Mouse (Mus musculus) layer of hippocampus, adult 2 months (tissue): ENCODE data around the gene Traf2. TPM values are rescaled to one million over a fixed set of nuclear protein-coding genes. Genes with fewer than 3 reads are reported as not detected.
"Not testable (repeated sequence)": the region's sequence is repeated elsewhere in the genome, so short reads cannot be mapped to it uniquely, and the experiment has no call there.

Experiments used
- DNase-seq, 2 experiments: peaks; one replicate each; pipeline ENCODE4 v3.0.0; 2022; ENCODE audit warnings: low spot score in 2 of 2
- H3K27ac ChIP-seq: fragments of 200-600 bp; 2 replicates; pipeline ENCODE4 v1.8.1; 2022
- H3K4me3 ChIP-seq: fragments of 200-600 bp; 2 replicates; pipeline ENCODE4 v1.8.1; 2022; ENCODE audit warnings: mild to moderate bottlenecking
- CTCF ChIP-seq: fragments of 200-600 bp; conservative IDR thresholded peaks from 2 replicates; pipeline ENCODE4 v1.8.1; 2022; ENCODE audit warnings: antibody characterized with exemption, mild to moderate bottlenecking, moderate library complexity
- total RNA-seq, 2 experiments: library from RNA; stranded (reverse); gene quantifications; 2 replicates each; pipeline ENCODE4 v1.2.3; 2021

Traf2 gene
- total RNA-seq, 2 experiments from 2014 or later, result 10.9 to 12.0 TPM

GRCm38 (mm10) chr2:25573068-25573467 is 26.3 kb upstream of the Traf2 start:
- no peak for DNase-seq
- H3K27ac ChIP-seq, result no peak overlapping the region
- no peak overlapping the region for H3K4me3 ChIP-seq
- no peak for TF ChIP-seq CTCF

DNA sequence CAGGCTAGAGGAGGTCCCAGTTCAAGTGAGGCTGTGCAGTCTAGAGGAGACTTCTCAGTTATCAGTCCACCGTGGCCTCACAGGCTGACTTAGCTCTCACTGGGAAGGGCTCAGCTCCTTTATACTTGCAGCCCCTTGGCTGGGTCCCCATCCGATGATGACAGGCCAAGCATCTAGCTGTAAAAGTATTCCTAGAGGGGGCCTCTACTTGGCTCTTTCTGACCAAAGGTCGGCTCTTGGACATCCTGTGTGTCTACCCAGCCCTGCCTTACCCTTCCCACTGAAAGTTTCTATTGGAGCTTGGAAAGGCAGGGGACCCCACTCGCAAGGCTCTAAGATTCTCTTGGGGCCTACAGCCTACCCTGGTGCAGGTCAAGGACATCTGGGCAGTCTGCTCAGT is 24.5 kb upstream of the Traf2 start:
- no peak for DNase-seq
- H3K27ac ChIP-seq, result no peak overlapping the region
- no peak overlapping the region for H3K4me3 ChIP-seq
- no peak for TF ChIP-seq CTCF

- H3K27ac ChIP-seq, result no peak overlapping the region
- H3K4me3 ChIP-seq, result no peak overlapping the region
- no peak for TF ChIP-seq CTCF
- no peak for DNase-seq
Measured at GRCm38 (mm10) chr2:25569323-25569722, 22.6 kb upstream of the Traf2 start.

- H3K27ac ChIP-seq, result no peak overlapping the region
- no peak for DNase-seq
- TF ChIP-seq CTCF, result no peak
- H3K4me3 ChIP-seq, result no peak overlapping the region
Measured at GRCm38 (mm10) chr2:25568473-25569019, 21.8 kb upstream of the Traf2 start.

GRCm38 (mm10) chr2:25566558-25566957 is 19.8 kb upstream of the Traf2 start:
- TF ChIP-seq CTCF, result peak; percentile 44
- no peak overlapping the region for H3K27ac ChIP-seq
- no peak overlapping the region for H3K4me3 ChIP-seq
- no peak for DNase-seq

DNA sequence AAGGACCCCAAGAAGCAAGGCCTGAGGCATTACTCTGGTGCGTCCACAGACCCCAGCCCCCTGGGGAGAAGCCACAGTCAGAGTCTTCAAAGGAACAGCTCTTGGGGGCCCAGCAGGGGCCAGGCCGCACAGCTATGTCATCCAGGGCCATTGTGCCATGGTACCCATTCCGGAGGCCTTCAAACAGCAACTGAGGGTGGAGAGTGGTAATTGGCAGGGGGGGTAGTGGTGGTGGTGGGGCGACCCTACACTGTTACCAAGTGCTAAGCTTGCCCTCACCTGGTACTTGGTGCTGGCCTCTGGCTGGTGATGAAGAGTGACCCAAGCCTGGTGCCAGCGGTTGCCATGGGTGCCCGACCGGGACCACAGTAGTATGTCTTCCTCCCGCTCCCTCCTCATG is 19.0 kb upstream of the Traf2 start:
- DNase-seq, result no peak
- Histone ChIP-seq H3K4me3 (no peak overlapping the region), H3K27ac (no peak overlapping the region)
- TF ChIP-seq CTCF, result no peak

- TF ChIP-seq CTCF, result no peak
- DNase-seq, result no peak
- no peak overlapping the region for H3K4me3 ChIP-seq
- H3K27ac ChIP-seq, result no peak overlapping the region
Measured at GRCm38 (mm10) chr2:25561946-25562345, 15.2 kb upstream of the Traf2 start.

- no peak for DNase-seq
- H3K27ac ChIP-seq, result no peak overlapping the region
- TF ChIP-seq CTCF, result no peak
- H3K4me3 ChIP-seq, result no peak overlapping the region
Measured at GRCm38 (mm10) chr2:25560551-25560950, 13.8 kb upstream of the Traf2 start.

- no peak for DNase-seq
- H3K4me3 ChIP-seq, result peak overlapping the region; percentile 83
- no peak for TF ChIP-seq CTCF
- peak overlapping the region; percentile 96; the same call in 1 of the 2 replicates for H3K27ac ChIP-seq
Measured at GRCm38 (mm10) chr2:25558774-25559173, 12.0 kb upstream of the Traf2 start.

- Histone ChIP-seq H3K4me3 (peak overlapping the region; percentile 83), H3K27ac (peak overlapping the region; percentile 96)
- no peak for DNase-seq
Measured at GRCm38 (mm10) chr2:25557964-25558360, 11.2 kb upstream of the Traf2 start.

DNA sequence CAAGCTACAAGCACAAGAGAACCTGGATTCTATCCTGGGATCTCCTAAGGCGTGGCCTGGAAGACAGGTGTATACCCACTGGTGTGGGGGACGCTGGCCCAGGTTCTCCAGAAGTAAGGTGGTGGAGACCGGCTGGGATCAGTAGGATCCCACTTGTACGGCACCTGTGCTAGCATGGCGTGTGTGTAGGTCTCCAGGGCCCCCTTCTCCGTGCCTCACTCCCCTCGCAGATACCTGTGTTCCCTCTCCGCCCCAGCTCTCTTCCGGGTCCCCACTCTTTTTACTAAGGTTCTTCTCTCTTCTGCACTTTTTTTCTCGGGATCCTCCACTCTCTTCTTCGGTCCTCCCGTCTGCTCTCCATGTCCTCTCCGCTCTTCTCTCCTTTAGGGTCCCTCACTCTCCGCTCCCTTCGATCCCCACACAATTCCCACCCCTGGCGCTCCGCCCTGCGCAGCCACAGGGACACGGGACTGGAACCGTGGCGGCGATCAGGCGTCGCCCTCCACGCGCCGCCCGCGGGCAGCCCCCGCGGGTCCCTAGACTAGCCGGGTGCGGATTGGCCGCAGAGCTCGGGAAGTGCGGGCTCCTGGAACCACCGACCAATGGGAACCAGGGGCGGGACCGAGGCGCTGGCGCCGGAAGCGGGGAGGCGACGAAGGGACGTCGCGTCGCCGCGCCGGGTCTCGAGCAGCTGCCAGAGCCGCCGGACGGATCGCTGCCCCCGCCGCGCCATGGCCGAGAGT is 10.7 kb upstream of the Traf2 start, which contains the start of gene Edf1:
TSS of gene Edf1 (plus strand) at position 627 of the 743 bp plus-strand sequence.
- TF ChIP-seq CTCF, result 0 out of 2 replicates have a peak, but pooled peaks have one; percentile 2
- Histone ChIP-seq H3K4me3 (peak within 1 kb of the TSS; percentile 83), H3K27ac (peak within 1 kb of the TSS; percentile 96)

More at GRCm38 (mm10) chr2:25557964-25558360, 11.2 kb upstream of the Traf2 start:
- TF ChIP-seq CTCF, result no peak

DNA sequence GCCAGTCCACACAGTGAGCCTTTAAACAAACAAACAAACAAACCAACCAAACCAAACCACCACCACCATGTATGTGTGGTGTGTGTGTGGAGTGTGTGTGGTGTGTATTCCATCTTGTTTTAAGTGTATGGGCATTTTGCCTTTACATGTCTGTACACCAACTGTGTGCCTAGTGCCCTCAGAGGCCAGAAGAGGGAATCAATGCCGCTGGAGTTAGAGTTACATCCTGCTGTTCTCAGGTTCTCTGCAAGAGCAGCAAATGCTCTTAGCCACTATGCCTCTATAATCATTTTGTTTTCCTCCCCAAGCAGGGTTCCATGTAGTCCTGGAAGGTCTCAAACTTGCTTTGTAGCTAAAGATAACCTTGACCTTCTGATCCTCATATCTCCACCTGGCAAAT is 9.6 kb upstream of the Traf2 start:
- TF ChIP-seq CTCF, result no peak
- DNase-seq, result no peak
- Histone ChIP-seq H3K4me3 (no peak overlapping the region), H3K27ac (no peak overlapping the region)

More for the DNA sequence above, 10.7 kb upstream of the Traf2 start, which contains the start of gene Edf1:
- peak; percentile 93 to 96 for DNase-seq

- peak; percentile 68 for TF ChIP-seq CTCF
- not testable (repeated sequence) for H3K4me3 ChIP-seq, H3K27ac ChIP-seq, DNase-seq
Measured at GRCm38 (mm10) chr2:25555479-25555878, 8.7 kb upstream of the Traf2 start.

GRCm38 (mm10) chr2:25553171-25553786 is 6.5 kb upstream of the Traf2 start:
- not testable (repeated sequence) for DNase-seq, H3K27ac ChIP-seq

More at GRCm38 (mm10) chr2:25553171-25553786, 6.5 kb upstream of the Traf2 start:
- not testable (repeated sequence) for H3K4me3 ChIP-seq
